Mouse (Mus musculus): ENCODE measurements at regions not wholly inside any gene's neighbourhood (a gene's known extent, or its start where the extent isn't known, plus 50 kb on each side); places are given as distances from the start of the nearest gene placed in this dataset.

DNA sequence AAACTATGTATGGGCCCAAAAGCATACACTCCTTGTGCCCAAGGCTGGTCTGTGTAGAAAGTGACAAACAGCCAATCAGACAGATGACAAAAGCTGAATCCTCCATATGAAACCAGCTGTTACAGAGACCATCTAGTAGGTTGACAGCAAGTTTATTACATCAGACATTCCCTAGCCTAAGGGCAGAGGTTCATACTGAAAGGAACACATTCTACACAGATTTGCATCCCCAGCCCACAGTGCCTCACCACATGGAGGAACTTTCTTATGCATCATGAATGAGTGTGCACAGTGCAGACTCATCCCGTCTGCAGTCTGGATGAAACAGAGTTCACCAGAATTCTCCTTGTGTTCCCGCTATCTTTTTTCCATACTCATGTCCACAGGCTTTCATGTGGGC is 423.3 kb downstream of the Rapgef2 start:
- H3K4me1 ChIP-seq (ENCODE audit: insufficient read depth, low read depth, low read length), result no peaks in the 10 kb centered on the region
- no peaks in the 10 kb centered on the region for H3K9me3 ChIP-seq (replicated peaks)
- ATAC-seq (ENCODE audit: extremely low read depth, insufficient number of reproducible peaks, low FRiP score, poor library complexity, severe bottlenecking), result no peak
- H3K36me3 ChIP-seq (replicated peaks), result no peaks in the 10 kb centered on the region
- no peak overlapping the region for H3K4me3 ChIP-seq (ENCODE audit: low read depth, low read length)
- H3K27me3 ChIP-seq (ENCODE audit: insufficient read depth, low read length), result no peaks in the 10 kb centered on the region
- TF ChIP-seq POLR2AphosphoS5 (IDR thresholded peaks at IDR 0.05; ENCODE audit: insufficient replicate concordance, low read depth, low read length) (no peak), CTCF (IDR thresholded peaks at IDR 0.05; ENCODE audit: low read depth, low read length) (no peak), GATA2 (IDR thresholded peaks at IDR 0.05; ENCODE audit: borderline replicate concordance, low read depth, low read length) (no peak), GATA1 (IDR thresholded peaks at IDR 0.05; ENCODE audit: borderline replicate concordance, low read length) (no peak), TAL1 (conservative IDR thresholded peaks at IDR 0.05; ENCODE audit: low read depth, low read length) (no peak)
- DNase-seq (ENCODE audit: low spot score), result no peak

DNA sequence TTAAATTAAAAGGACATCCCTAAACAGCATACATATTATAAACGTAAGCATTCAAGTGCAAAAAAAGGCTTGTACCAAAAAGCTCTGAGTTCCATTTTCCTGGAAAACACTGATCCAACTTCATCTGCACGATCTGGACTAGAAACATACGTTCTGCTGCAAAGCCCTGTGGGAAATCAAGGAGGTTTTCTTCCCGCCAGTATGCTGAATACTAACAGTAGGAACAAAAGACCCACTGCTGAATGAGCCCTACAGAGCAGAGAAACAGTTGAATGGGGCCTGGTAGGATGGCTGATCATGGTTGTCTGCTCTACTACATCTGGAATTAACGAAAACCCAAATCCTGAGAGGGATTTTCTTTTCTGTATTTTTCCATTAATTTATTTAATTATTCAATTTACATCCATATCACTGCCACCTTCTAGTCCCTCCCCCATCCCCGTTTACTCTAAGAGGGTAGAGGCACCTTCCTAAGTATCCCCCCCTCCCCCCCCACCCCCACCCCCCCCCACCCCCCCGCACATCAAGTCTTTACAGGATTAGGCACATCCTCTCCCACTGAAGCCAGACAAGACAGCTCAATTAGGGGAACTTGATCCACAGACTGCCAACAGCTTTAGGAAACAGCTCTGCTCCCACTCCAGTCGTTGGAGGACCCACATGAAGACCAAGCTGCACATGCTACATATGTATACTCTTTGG is 439.5 kb downstream of the Rapgef2 start:
- Histone ChIP-seq H3K36me3 (replicated peaks) (no peaks in the 10 kb centered on the region), H3K27me3 (ENCODE audit: insufficient read depth, low read length) (no peaks in the 10 kb centered on the region), H3K4me3 (ENCODE audit: low read depth, low read length) (no peak overlapping the region), H3K4me1 (ENCODE audit: insufficient read depth, low read depth, low read length) (no peaks in the 10 kb centered on the region), H3K9me3 (replicated peaks) (no peaks in the 10 kb centered on the region)
- DNase-seq (ENCODE audit: low spot score) (no peak), ATAC-seq (ENCODE audit: extremely low read depth, insufficient number of reproducible peaks, low FRiP score, poor library complexity, severe bottlenecking) (no peak)
- TF ChIP-seq TAL1 (conservative IDR thresholded peaks at IDR 0.05; ENCODE audit: low read depth, low read length) (no peak), POLR2AphosphoS5 (IDR thresholded peaks at IDR 0.05; ENCODE audit: insufficient replicate concordance, low read depth, low read length) (no peak)

DNA sequence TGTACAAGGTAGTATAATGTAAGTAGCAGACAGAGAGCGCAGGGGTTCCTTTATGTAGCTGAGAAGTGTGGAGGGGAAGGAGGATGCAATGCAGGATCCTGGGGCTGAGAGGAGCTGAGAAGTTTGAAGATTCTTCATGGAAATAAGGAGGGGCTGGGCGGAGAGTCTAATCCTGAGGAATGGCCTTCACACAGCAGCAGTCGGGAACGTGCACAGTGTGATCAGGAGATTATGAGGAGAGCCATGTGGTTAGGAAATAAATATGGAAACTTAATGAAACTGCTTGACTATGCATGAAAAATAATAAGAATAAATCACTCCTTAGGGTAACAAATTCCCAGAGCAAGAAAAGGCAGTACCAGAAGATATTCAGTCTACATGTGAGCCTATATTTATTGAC is 445.1 kb downstream of the Rapgef2 start:
- no peak for ATAC-seq (ENCODE audit: extremely low read depth, insufficient number of reproducible peaks, low FRiP score, poor library complexity, severe bottlenecking)
- no peaks in the 10 kb centered on the region for H3K36me3 ChIP-seq (replicated peaks)
- no peaks in the 10 kb centered on the region for H3K9me3 ChIP-seq (replicated peaks)
- no peak overlapping the region for H3K4me3 ChIP-seq (ENCODE audit: low read depth, low read length)
- DNase-seq (ENCODE audit: low spot score), result no peak
- TF ChIP-seq TAL1 (conservative IDR thresholded peaks at IDR 0.05; ENCODE audit: low read depth, low read length) (no peak), POLR2AphosphoS5 (IDR thresholded peaks at IDR 0.05; ENCODE audit: insufficient replicate concordance, low read depth, low read length) (no peak), GATA1 (IDR thresholded peaks at IDR 0.05; ENCODE audit: borderline replicate concordance, low read length) (no peak), GATA2 (IDR thresholded peaks at IDR 0.05; ENCODE audit: borderline replicate concordance, low read depth, low read length) (no peak), CTCF (IDR thresholded peaks at IDR 0.05; ENCODE audit: low read depth, low read length) (no peak)
- no peaks in the 10 kb centered on the region for H3K4me1 ChIP-seq (ENCODE audit: insufficient read depth, low read depth, low read length)
- H3K27me3 ChIP-seq (ENCODE audit: insufficient read depth, low read length), result no peaks in the 10 kb centered on the region

DNA sequence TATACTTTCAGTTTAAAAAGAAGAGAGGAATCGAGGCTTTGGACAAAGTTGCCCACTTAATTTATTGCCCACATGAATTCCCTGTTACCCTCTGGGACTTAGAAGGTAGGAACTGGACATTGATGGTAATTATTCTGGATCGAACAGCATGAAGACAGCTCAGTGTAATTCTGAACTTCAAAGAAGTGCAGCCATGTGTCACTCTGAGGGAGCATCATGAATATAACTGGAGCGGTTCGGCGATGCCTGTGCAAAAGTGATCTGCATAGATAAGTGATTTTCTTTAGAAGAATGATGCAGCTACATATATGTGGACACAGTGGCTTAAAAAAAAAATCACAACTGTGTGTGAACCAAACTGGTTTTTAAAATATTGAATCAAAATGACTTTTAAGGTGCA is 449.5 kb downstream of the Rapgef2 start:
- DNase-seq (ENCODE audit: low spot score), result no peak
- Histone ChIP-seq H3K4me3 (ENCODE audit: low read depth, low read length) (no peak overlapping the region), H3K36me3 (replicated peaks) (no peaks in the 10 kb centered on the region), H3K4me1 (ENCODE audit: insufficient read depth, low read depth, low read length) (no peaks in the 10 kb centered on the region), H3K27me3 (ENCODE audit: insufficient read depth, low read length) (no peaks in the 10 kb centered on the region), H3K9me3 (replicated peaks) (no peaks in the 10 kb centered on the region)
- ATAC-seq (ENCODE audit: extremely low read depth, insufficient number of reproducible peaks, low FRiP score, poor library complexity, severe bottlenecking), result no peak
- no peak for TF ChIP-seq POLR2AphosphoS5 (IDR thresholded peaks at IDR 0.05; ENCODE audit: insufficient replicate concordance, low read depth, low read length)
- TF ChIP-seq CTCF (IDR thresholded peaks at IDR 0.05; ENCODE audit: low read depth, low read length), result no peak
- TF ChIP-seq TAL1 (conservative IDR thresholded peaks at IDR 0.05; ENCODE audit: low read depth, low read length), result no peak
- no peak for TF ChIP-seq GATA2 (IDR thresholded peaks at IDR 0.05; ENCODE audit: borderline replicate concordance, low read depth, low read length)
- no peak for TF ChIP-seq GATA1 (IDR thresholded peaks at IDR 0.05; ENCODE audit: borderline replicate concordance, low read length)

DNA sequence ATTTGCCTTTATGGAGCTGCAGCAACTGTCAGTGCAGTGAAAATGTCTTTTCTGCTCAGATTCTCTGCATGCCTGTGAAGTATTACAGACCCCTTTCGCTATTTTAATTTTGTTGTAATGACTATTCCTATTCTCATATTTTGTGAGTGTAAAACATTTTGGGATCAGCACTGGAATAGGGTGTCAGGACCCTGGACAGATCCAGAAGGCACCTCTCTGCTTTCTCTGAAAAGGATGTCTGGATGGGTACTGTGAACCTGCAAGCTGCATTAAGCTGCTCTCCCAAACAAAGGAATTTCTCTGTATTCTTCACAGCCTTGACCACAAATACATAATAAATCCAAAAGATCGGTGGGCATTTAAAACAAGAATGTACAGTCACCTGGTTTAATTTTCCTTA is 460.8 kb downstream of the Rapgef2 start:
- Histone ChIP-seq H3K9me3 (replicated peaks) (no peaks in the 10 kb centered on the region), H3K4me3 (ENCODE audit: low read depth, low read length) (no peak overlapping the region), H3K4me1 (ENCODE audit: insufficient read depth, low read depth, low read length) (no peaks in the 10 kb centered on the region), H3K27me3 (ENCODE audit: insufficient read depth, low read length) (no peaks in the 10 kb centered on the region), H3K36me3 (replicated peaks) (no peaks in the 10 kb centered on the region)
- no peak for DNase-seq (ENCODE audit: low spot score)
- no peak for TF ChIP-seq TAL1 (conservative IDR thresholded peaks at IDR 0.05; ENCODE audit: low read depth, low read length)
- no peak for TF ChIP-seq GATA2 (IDR thresholded peaks at IDR 0.05; ENCODE audit: borderline replicate concordance, low read depth, low read length)
- no peak for TF ChIP-seq CTCF (IDR thresholded peaks at IDR 0.05; ENCODE audit: low read depth, low read length)
- no peak for TF ChIP-seq GATA1 (IDR thresholded peaks at IDR 0.05; ENCODE audit: borderline replicate concordance, low read length)
- no peak for TF ChIP-seq POLR2AphosphoS5 (IDR thresholded peaks at IDR 0.05; ENCODE audit: insufficient replicate concordance, low read depth, low read length)
- no peak for ATAC-seq (ENCODE audit: extremely low read depth, insufficient number of reproducible peaks, low FRiP score, poor library complexity, severe bottlenecking)

DNA sequence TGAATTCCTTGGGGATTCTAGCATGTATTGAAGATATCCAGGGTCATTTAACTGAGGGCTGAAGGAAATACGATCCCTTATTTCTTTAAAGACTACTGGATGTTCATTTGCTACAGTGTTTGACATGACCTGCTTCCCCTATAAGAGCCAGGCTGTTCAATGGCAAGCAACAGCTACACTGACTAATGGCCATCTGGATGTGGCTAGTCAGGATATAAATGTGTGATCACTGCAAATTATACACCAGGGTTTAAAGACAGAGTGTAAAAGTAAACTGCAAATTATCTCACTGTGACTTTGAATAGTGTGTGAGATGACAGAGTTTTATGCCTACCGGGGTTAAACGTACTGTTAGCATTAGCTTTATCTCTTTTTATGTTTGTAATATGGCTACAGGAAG is 473.9 kb downstream of the Rapgef2 start:
- H3K36me3 ChIP-seq (replicated peaks), result no peaks in the 10 kb centered on the region
- no peak for TF ChIP-seq GATA2 (IDR thresholded peaks at IDR 0.05; ENCODE audit: borderline replicate concordance, low read depth, low read length)
- TF ChIP-seq POLR2AphosphoS5 (IDR thresholded peaks at IDR 0.05; ENCODE audit: insufficient replicate concordance, low read depth, low read length), result no peak
- TF ChIP-seq CTCF (IDR thresholded peaks at IDR 0.05; ENCODE audit: low read depth, low read length), result no peak
- no peak for TF ChIP-seq GATA1 (IDR thresholded peaks at IDR 0.05; ENCODE audit: borderline replicate concordance, low read length)
- no peak for TF ChIP-seq TAL1 (conservative IDR thresholded peaks at IDR 0.05; ENCODE audit: low read depth, low read length)

More for the DNA sequence above, 473.9 kb downstream of the Rapgef2 start:
- DNase-seq (ENCODE audit: low spot score), result no peak
- H3K27me3 ChIP-seq (ENCODE audit: insufficient read depth, low read length), result no peaks in the 10 kb centered on the region
- H3K4me3 ChIP-seq (ENCODE audit: low read depth, low read length), result no peak overlapping the region
- ATAC-seq (ENCODE audit: extremely low read depth, insufficient number of reproducible peaks, low FRiP score, poor library complexity, severe bottlenecking), result no peak
- no peaks in the 10 kb centered on the region for H3K4me1 ChIP-seq (ENCODE audit: insufficient read depth, low read depth, low read length)
- no peaks in the 10 kb centered on the region for H3K9me3 ChIP-seq (replicated peaks)
